Mouse (Mus musculus) heart, postnatal 36 days (tissue): ENCODE data around the gene Ppp1r14b. TPM values are rescaled to one million over a fixed set of nuclear protein-coding genes. Genes with fewer than 3 reads are reported as not detected.

Experiments
- DNase-seq, 2 experiments: peaks; one replicate each; pipeline ENCODE4 v3.0.0; 2021 to 2022
- intact Hi-C: fragments of 180-260 bp; cut with DNase I; formaldehyde crosslinking; loops from one replicate; pipeline ENCODE4 v1.15.1; 2025
- total RNA-seq, 2 experiments: library from RNA; stranded (reverse); gene quantifications; 2 replicates each; pipeline ENCODE4 v1.2.3; 2021

Ppp1r14b gene
- total RNA-seq: 10 to 100 TPM; 77.3 to 95.8 TPM

DNA sequence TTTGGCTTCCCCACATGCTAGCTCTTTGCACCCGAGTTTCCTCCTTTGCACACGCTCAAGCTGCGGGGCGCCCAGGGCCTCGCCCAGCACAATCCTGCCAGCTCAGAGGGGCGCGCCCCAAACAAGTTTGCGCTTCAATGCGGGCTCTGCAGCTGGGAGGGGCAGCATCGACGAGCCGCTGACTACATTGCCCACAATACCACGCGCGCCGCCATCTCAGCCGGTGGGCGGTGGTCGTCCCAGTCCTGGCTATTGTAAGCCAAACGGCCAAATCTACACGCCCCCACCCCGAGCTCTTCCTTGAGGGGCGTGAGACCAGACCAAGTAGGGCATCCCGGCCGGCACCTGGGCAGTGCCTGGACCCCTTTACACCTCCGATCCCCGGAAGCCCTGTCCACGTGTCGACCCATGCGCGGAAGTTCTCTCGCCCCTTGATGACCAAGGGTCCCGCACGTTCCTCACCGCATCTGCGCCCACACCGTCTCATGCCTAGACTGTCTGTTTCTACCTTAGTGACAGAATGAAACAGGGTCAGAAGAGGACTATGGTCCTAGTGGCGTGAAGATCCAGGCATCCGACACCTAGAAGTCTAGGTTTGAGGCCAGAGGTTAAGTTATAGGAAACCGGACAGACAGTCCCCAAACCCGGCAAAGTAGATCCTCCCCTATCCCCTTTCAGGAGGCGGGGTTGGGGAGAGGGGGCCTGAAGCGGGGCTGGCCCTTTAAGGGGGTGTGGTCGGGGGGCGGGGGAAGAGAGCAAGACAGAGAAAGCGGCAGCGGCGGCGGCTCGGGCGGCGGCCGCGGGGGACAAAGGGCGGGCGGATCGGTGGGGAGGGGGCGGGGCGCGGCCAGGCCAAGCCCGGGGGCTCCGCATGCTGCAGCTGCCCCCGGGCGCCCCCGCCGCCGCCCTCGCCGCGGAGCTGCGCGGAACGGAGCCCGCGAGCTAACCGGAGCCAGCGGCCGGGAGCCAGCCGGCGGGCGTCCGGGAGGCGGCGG, at the start of gene Ppp1r14b:
Gene Ppp1r14b (plus strand): TSS at position 758 of the 995 bp plus-strand sequence.
- DNase-seq: peak; percentile 75 to 84
- intact Hi-C loops: loop anchor here (5.0 kb wide), 1 partner anchor 48 kb away; no protein-coding TSS in a partner anchor

DNA sequence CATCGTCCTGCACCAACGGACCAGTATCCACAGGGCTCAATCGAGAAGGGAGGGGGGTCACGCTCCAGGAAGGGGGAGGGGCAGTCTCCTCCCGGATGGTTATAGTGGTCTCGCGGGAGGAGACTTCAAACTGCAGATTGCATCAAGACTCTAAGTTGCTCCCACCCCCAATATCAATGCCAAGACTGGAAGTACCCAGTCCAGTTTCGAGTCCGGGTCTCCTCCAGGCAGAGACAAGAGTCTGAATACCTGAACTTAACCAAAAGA, 49.5 kb upstream of the Ppp1r14b start, which contains the start of gene Catsperz:
Gene Catsperz (minus strand): TSS at position 74 of the 267 bp plus-strand sequence.
- intact Hi-C loops: loop anchor here (2.0 to 10.0 kb wide), 2 partner anchors 16 to 270 kb away; partner anchors contain the start of gene Bad
- DNase-seq: no peak

DNA sequence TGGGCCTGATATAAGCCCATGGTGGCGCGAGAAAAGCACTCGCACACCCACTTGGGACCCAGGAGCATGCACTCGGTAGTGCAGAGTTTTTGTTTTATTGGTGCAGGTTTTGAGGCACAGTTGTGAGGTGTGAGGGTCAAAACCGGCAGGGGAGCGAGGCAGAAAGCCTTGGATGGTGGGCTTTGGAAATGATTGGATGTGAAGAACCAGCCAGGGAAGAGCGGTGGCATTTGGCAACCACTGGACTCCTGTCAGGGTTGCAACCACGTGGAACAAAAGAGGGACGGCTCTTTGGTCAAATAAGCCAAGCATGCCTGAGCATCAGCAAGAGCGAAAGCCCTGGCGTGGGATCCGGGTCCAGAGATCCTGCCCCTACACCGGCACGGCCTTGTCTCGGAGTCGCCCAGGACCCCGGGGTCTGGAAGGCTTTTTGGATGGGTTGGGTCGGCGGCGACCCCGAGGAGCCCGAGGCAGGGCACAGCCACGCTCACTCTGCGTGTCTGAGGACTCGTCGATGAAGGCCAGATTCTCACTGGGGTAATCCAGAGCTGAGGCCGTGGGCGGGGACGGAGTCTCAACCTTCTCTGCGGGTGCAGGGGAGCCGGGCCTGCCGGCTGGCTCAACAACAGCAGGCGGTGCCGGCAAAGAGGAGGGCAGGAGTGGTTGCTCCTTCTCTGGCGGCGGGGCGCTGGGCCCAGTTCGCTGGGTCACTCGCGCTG, 49.0 kb upstream of the Ppp1r14b start:
- intact Hi-C loops: loop anchor here (2.0 to 10.0 kb wide), 2 partner anchors 15 to 269 kb away; partner anchors contain the start of gene Bad
- no peak for DNase-seq

DNA sequence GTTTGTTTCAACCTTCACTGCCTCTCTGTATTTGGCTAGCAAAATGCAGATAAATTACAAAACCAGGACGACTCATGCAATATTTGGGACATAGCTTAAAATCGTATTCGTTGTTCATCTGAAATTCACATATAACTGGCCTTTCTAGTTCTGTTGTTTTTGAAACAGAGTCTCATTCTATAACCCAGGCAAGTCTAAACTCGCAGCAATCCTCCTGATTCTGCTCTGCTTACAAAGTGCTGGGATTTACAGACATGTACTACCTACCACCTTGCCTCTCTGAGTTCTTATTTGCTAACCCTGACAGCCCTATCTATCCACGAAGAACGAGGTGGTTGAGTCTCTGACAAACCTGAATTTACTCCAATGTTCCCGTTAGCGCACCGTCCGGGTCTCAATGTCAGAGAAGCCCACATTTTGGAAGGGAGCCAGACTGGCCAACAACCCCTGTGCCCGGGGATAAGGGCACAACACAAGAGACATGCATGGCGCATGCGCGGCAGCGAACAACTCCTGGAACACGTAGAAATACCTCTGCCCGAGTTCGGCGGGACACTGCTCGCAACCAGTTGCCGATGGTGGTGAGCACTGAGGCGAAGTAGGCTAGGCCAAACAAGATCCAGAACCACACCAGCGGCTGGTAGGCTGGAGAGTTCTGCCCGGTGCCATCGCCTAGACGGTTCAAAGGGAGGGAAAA, 48.1 kb upstream of the Ppp1r14b start:
- intact Hi-C loops: loop anchor here (10.0 kb wide), 1 partner anchor 268 kb away; no protein-coding TSS in a partner anchor
- no peak for DNase-seq

DNA sequence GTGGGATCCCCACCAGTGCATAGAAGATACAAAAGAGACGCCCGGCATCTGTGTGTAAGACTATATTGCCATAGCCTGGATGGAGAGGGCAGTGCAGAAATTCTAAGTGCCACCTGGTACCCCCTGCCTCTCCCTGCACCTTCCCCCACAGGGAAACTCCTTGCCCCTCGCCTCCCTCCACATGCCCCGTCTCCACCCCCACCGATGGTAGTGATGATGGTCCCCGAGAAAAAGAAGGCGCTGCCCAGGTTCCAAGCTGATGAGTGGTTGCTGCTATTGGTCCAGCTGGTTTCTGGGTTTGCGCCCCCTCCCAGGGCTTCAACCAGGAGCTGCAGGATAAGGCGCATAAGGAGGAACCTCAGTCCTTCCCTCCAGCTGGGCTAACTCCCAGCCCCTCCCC, 46.7 kb upstream of the Ppp1r14b start:
- intact Hi-C loops: loop anchor here (10.0 kb wide), 1 partner anchor 267 kb away; no protein-coding TSS in a partner anchor
- DNase-seq: no peak

DNA sequence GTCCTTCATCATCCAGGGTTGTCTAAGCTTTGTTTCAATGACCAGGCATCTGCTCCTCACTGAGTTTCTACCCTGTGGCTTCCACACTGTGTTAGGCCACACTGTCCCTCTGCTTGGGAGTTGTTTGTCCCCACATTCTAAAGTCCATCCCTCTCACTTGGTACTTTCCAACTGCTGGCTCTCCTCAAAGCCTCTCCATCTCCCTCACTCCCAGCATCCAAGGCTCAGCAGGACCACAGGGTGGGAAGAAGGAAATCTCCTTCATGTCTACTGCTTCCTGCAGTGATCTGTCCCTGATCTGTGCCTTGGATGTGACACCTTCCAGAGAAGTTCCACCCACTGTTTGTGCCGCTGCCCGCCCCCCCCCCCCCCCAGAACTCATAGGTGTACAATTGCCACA, 43.8 kb upstream of the Ppp1r14b start:
- intact Hi-C loops: no loop called here
- no peak for DNase-seq

DNA sequence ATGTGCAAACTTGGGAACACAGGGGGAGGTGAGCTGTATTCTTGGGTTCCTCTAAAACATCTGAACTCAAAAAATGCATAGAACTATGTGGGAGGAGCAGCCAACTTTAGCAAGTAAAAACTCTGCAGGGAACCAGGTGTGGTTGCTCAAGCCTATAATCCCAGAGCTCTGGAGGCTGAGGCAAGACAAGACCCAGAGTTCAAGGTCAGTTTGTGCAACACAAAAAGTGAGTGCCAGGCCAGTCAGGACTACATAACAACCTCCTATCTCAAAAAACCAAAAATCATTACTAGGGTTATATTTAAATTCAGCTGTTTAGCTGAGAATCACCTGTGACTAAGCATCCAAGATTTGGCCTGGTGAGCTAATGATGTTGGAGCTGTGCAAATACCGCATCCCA, 42.8 kb upstream of the Ppp1r14b start:
- intact Hi-C loops: no loop called here

DNA sequence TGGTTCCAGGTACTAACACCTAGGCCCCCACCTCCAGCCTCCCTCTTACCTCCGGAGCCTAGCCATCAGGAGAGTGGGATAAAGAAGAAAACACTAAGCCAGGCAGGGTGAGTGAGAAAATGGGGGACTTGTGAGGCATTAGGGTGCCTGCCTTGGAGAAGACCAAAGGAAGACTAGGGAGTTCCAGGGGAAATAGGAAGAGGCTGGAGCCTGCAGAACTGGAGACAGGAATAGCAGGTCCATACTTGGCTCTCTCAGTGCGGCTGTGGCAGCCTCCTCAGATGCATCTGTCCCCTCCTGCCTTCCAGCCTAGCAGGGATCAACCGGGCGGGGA, 41.7 kb upstream of the Ppp1r14b start:
- intact Hi-C loops: no loop called here
- no peak for DNase-seq

More for the DNA sequence above, 42.8 kb upstream of the Ppp1r14b start:
- no peak for DNase-seq

DNA sequence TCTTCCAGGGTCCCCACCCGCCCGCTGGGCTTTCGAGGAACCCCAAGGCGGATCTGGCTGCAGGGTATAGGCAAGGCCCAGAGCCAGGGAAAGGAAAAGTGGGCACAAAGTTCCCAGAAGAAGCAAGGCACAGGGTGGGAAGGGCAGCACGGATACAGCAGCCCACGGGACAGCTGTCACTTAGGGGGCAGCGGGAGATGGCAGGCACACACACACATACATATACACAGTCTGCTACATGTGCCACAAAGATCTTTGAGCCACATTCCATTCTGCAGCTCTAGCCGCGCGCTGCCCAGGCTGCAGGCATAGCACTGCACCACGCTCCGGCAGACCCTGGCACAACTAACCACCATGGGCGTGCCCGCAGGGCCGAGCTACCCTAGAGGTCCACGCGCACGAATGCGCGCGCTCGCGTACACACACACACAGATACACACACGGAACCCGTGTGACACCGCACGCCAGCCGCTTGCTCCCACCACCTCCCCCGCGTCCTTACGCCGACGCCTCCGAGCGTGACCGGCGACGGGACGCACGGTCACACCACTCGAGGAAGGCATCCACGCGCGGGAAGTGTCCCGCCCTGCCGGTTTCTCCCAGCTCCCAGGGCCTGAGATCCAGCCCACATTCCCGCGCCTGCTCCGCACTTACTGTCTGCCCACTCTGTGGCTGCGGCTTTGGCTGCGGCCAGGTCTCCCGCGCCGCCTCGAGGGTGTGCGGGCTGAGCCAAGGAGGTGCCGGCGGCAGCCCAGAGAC, 41.2 kb upstream of the Ppp1r14b start:
- intact Hi-C loops: no loop called here
- DNase-seq: no peak

DNA sequence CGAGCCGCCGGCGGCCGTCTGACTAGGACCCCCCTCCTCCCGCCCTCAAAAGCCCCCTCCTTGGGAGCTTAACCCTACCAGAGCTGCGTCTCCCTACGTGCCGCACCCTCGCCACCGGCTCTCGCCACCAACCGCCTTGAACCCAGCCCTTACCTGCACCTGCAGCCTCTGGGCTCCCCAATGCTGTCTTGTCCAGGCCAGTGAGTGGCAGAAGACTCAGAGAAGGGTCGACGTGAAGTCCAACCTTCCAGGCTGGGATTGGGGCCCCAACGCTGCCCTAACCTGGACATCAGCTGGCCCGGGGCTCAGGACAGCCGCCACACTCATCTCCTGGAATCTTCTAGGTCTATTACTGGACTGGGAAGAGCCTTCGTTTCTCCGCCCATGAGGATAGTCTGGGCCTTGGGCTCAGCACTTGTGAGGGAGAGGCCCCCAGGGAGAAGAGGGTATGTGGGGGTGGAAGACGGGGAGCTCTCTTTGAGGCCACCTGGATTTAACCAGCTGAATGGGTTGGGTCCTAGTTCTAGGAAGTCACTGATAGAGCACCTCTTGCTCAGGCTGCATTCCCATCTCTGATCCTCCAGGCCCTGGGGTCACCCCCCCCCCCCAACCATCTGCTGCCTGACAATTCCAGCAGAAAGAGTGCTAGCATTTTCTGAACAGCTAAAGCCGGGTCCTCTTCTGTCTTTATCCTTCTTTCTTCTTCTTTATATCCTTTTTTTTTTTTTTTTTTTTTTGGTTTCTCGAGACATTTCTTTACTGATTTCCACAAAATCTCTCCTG, 40.4 kb upstream of the Ppp1r14b start, which contains the start of gene Kcnk4:
Gene Kcnk4 (minus strand): TSS at position 321 of the 783 bp plus-strand sequence.
- DNase-seq: no peak
- intact Hi-C loops: no loop called here

DNA sequence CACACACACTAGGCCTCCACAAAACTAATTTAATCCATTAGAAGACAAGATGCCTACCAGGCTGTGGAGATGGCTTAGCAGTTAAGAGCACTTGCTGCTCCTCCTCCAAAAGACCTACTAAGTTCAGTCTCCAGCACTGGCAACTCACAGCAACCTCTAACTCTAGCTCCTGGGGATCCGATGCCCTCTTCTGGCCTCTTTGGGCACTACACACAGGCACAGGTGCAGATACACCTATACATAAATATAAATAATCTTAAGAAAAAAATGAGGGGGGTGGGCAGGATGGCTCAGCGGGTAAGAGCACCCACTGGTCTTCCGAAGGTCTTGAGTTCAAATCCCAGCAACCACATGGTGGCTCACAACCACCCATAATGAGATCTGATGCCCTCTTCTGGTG, 38.5 kb upstream of the Ppp1r14b start:
- intact Hi-C loops: no loop called here

DNA sequence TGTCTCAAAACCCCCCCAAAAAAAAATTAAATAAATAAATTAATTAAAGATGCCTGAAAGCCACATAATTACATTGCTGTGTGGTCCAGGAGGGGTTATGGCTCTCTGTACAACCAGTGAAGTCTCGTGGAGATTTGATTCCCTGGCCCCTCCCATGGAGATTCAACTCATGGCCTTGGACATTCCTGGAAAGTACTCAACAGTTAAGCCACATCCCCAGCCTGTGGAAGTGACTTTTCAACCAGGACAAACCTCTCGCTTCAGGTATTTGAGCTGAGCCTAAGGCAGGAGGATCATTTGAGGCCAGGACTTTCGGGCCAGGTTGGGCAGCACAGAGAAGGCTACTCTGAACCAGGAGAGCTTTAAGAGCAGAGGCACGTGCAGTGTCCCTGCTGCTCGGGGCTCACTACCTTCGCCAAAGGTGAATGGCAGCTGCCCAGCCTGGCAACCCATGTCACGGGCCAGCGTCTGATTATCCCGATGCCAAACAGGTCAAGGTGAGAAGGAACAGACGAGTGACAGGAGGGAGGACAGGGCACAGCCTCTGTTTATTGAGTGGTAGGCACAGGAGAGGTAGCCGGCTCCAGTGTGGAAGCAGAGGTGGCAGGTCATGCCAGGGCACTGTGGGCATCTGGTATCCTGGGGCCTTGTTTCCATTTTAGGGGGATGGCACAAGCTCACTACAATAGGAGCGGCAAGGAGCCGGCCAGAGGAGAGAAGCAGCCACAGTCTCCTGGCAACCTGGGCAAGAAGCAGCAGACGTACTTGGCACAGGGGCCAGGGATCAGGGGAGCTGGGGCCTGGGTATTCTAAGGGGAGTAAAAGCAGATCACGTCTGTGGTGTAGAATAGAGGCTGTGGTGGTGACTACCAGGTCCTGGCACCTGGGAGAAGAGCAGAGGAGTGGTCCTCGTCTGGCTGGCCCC, 37.0 kb upstream of the Ppp1r14b start:
- intact Hi-C loops: no loop called here
- peak; percentile 40 to 60 for DNase-seq

More for the DNA sequence above, 38.5 kb upstream of the Ppp1r14b start:
- no peak for DNase-seq

DNA sequence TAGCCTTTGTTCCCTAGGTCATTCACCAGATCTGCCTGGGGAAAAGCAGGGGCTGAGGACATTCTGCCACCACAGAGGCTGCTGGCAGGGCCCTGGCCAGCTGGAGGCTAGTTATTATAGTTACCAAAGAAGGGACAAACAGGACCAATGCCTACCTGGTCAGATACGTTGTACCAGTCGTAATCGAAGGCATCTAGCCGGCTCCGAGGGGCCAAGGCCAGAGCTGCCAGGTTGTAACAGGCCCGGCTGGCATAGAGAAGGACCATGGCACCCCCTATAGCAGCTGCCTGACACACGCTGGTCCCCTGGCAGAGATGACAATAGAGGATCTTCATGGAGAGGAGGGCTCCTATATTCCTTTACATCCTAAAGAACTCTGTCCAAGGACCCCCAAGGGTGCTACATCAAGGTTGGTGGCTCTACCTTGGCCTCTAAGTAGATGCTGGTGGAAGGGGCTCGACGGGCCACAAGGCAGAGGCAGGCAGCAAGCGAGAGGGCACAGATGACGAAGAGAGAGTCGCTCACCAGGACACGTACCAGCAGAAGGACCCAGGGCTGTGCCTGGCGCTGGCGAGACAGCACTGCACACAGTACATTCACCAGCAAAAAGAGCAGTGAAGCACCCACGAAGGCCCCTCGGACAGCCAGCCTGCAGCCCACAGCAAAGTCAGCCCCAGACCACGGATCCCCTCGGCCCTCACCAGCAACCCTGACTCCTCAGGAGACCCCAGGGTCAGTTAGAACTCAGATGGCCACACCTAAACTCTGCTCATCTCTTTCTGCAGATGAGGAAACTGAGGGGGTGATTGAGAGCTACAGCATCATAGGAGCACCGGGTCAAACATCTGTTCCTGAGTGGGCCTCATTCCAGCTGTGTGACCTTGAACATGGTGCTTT, 35.4 kb upstream of the Ppp1r14b start:
- DNase-seq: no peak
- intact Hi-C loops: loop anchor here (2.0 kb wide), 1 partner anchor 15 kb away; the partner anchor contains the start of gene Catsperz

DNA sequence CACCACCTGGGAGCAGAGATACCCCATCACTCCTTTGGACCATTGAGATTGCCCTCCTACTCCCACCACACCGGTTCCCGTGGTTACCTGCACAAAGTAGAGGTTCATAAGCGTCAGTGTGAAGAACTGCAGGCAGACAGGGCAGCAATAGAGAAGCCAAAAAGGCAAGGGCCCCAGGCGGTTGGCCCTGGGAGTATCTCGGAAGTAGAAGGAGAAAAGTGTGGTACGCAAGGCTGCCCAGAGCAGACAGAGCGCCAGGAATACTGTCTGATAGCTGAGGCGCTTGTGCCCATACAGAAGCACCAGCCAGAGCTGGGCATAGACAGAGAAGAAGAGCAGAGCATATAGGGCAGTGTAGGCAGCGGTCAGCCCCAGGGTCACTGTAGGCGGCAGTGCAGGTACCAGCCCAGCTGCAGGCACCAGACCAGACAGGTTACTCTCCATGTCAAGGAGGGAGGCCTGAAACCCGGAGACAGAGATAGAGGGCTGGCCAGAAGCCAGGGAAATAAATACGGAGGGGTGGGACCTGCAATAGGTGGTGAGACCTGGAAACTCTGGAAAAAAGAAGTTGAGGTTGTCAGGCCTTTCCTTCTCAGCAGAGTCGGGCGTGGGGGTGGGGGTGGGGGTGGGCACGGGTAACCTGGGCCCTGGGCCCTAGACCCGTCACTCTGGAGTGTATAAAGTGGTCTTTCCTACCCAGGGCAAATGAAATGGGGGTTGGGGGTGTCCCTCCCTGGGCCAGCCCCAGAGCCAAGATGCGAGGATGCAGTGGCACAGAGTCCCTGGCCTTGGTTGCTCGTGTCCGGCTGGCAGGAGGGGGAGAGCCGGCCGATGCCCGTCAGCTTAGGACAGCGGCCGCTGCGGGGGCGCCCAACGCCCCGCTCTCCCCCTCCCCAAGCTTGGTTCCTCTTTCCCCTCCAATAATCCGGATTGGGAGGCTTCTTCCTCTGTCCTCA, 34.1 kb upstream of the Ppp1r14b start:
- DNase-seq: no peak
- intact Hi-C loops: loop anchor here (2.0 kb wide), 1 partner anchor 16 kb away; the partner anchor contains the start of gene Catsperz

DNA sequence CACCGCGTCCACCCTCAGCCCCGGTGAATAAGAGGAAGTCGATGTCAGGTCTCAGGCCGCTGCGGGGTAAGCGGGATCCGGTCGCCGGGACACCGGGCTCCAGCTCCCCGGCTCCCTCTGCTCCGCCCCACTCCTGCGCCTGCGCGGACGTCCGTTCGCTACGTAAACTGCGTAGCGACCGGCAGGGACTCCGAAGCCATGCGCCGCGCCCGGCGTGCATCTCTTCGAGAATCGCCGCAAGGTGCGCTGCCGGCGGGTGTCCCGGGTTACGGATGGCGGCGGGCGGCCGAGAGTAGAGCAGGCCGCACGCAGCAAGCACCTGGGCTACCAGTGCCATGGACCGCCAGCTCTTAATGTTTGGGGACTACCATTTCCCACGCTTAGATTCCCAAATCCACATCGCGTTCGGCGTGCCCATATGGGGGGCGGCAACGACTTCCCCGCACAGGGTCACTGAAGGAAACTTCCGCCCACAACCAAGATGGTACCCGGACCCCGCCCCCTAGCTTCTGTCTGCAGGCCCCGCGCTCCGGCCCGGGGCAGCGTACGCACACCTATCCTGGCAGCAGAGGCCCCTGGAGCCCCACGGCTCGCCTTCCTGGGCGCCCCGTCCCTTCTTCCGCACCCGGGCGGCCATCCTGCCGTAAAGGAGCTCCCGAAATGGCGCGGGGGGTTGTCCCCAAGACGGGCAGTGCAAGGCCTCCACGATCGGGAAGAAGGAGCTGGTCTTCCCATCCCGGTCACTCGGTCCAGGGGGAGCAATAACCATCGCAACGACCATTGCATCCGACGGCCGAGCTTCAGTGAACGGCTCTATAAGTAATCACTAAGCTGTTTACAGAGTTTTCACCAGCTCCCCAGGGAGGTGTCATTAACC, 33.2 kb upstream of the Ppp1r14b start, which contains the start of gene Bad:
Gene Bad (plus strand): TSS at position 490 of the 877 bp plus-strand sequence.
- peak; percentile 98 to 99 for DNase-seq
- intact Hi-C loops: loop anchor here (1.0 to 2.0 kb wide), 2 partner anchors 9 to 17 kb away; partner anchors contain the start of gene Catsperz
